Mouse (Mus musculus): ENCODE data around the gene Brd3. TPM values are rescaled to one million over a fixed set of nuclear protein-coding genes. Genes with fewer than 3 reads are reported as not detected.
A peak's percentile ranks its signal among the peaks of the same experiment; 100 is the strongest.

Brd3 gene
- total and polyA plus RNA-seq, 2 experiments = 5.8 to 14.8 TPM

DNA sequence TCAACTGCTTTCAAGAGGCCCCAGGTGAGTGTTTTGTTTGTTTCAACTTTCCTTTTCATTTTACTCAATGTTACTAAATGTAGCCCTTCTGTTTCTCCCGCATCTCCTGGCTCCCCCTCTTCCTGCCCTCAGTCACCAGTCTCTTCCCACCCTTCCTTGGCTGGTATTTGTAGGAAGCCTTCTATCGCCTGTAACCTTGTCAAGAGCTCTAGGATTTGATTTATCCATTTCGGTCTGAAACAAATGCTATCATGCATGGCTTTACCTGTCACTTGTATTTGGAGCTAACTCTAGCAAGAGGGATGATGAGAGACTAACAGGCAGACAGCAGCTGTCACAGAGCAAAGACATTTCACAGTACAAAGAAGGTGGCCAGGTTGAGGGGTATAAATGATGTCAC lies 99.3 kb downstream of the Brd3 start:
- no peaks in the 10 kb centered on the region for H3K36me3 ChIP-seq (ENCODE audit: control insufficient read depth, insufficient read depth, low read length)
- no peak for TF ChIP-seq POLR2A (IDR thresholded peaks at IDR 0.05; ENCODE audit: extremely low read depth, insufficient read depth, low read length)
- no peak for TF ChIP-seq CTCF (IDR thresholded peaks at IDR 0.05; ENCODE audit: low read depth, low read length)
- no peak overlapping the region for H3K4me3 ChIP-seq (ENCODE audit: insufficient read depth, low read depth, low read length)
- no peak overlapping the region for H3K27ac ChIP-seq (replicated peaks; ENCODE audit: insufficient read depth, low read depth, low read length)
- H3K4me1 ChIP-seq (ENCODE audit: control insufficient read depth, insufficient read depth, low read length) = peaks cover 57% of the 10 kb centered on the region
- peaks cover 66% of the 10 kb centered on the region for H3K79me2 ChIP-seq (ENCODE audit: control insufficient read depth, insufficient read depth, low read length)
- H3K9ac ChIP-seq (ENCODE audit: low read depth, low read length) = no peak overlapping the region
- no peak for DNase-seq (ENCODE audit: extremely low read depth, low read depth, low spot score)
- 67% methylated on average over 3 of the region's 3 CpGs for WGBS
- H3K27me3 ChIP-seq (ENCODE audit: control insufficient read depth, insufficient read depth, low read length) = no peaks in the 10 kb centered on the region

GRCm38 (mm10) chr2:27406928-27407327 lies 100.5 kb downstream of the Brd3 start:
- Histone ChIP-seq H3K9ac (ENCODE audit: low read depth, low read length) (no peak overlapping the region), H3K27me3 (ENCODE audit: control insufficient read depth, insufficient read depth, low read length) (no peaks in the 10 kb centered on the region), H3K4me1 (ENCODE audit: control insufficient read depth, insufficient read depth, low read length) (peaks cover 49% of the 10 kb centered on the region), H3K79me2 (ENCODE audit: control insufficient read depth, insufficient read depth, low read length) (peaks cover 69% of the 10 kb centered on the region), H3K27ac (replicated peaks; ENCODE audit: insufficient read depth, low read depth, low read length) (no peak overlapping the region), H3K4me3 (ENCODE audit: insufficient read depth, low read depth, low read length) (no peak overlapping the region), H3K36me3 (ENCODE audit: control insufficient read depth, insufficient read depth, low read length) (no peaks in the 10 kb centered on the region)
- 81% methylated on average over 5 of the region's 5 CpGs for WGBS
- no peak for TF ChIP-seq CTCF (IDR thresholded peaks at IDR 0.05; ENCODE audit: low read depth, low read length)
- no peak for DNase-seq (ENCODE audit: extremely low read depth, low read depth, low spot score)

DNA sequence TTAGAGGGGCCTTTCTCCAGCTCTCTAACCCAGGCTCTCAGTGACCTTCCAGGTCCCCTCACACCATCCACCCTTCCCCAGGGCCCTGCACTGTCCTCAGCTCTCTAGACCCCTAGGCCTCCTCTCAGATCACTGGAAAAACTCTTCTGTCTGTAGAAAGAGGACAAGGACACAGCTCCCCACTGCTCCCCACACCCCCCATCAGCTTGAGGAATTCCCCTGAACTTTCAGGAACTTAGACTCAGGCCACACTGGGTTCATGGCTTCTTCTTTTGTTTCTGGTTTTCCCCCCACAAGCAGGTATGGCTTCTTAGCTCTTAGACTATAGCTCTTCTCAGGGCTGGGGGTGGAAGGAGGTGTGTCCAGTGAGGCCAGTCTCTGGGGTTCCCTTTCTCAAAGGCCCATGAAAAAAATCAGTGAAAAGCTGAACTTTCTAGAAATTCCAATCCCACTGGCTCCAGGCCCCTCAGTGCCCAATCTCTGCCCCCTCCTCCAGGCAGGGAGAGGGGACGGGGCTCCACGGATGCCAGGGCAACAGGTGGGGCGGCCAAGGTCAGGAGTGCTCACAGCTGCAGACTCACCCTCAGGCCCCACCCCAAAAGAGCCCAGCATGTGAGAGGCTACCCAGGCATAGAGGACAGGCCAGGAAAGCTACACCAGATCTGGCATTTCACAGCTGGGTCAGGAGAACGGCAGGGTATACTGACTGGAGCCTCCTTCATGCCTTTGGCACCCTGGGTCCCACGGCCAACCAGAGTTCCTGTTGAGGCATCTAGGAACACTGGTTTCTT lies 102.2 kb downstream of the Brd3 start:
- H3K4me1 ChIP-seq (ENCODE audit: control insufficient read depth, insufficient read depth, low read length) = peaks cover 37% of the 10 kb centered on the region
- H3K9ac ChIP-seq (ENCODE audit: low read depth, low read length) = no peak overlapping the region
- 66% methylated on average over 5 of the region's 5 CpGs for WGBS

DNA sequence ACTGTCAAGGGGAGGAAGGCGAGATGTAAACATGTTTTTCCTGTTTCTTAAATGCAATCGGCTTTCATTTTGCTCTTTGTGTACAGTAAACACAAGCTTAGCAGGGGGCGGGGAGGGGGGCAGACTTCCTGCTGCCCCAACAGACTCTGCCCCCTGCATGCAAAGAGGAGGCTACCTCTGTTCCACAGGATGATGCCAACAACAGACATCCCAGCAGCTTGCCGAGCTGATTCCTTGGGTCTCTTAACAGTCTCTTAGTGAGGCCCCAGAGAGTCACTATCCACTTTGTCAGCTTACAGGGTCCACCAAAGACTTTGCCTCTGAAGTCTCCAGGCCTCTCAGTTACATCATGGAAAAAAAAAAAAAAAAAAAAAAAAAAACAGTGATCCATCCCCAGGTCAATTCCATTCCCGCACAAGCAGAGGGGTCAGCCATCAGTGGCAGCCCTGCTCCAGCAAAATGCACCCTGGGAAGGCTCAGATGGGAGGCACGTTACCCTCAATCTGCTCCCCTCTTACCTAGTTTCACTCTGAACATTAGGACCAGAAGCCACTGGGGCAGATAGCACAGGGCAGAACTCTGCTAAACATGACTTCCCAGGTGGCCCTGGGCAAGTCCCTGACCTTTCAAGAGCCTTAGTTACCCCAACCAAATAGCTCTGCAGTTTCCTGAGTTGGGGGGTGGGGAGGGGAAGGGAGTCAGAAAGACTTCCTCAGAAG lies 102.9 kb downstream of the Brd3 start:
- DNase-seq (ENCODE audit: extremely low read depth, low read depth, low spot score) = no peak
- TF ChIP-seq POLR2A (IDR thresholded peaks at IDR 0.05; ENCODE audit: extremely low read depth, insufficient read depth, low read length) = no peak
- TF ChIP-seq CTCF (IDR thresholded peaks at IDR 0.05; ENCODE audit: low read depth, low read length) = no peak
- H3K79me2 ChIP-seq (ENCODE audit: control insufficient read depth, insufficient read depth, low read length) = peaks cover 63% of the 10 kb centered on the region
- no peak overlapping the region for H3K4me3 ChIP-seq (ENCODE audit: insufficient read depth, low read depth, low read length)
- no peak overlapping the region for H3K9ac ChIP-seq (ENCODE audit: low read depth, low read length)
- peaks cover 30% of the 10 kb centered on the region for H3K4me1 ChIP-seq (ENCODE audit: control insufficient read depth, insufficient read depth, low read length)
- 37% methylated on average over 6 of the region's 6 CpGs for WGBS
- no peaks in the 10 kb centered on the region for H3K36me3 ChIP-seq (ENCODE audit: control insufficient read depth, insufficient read depth, low read length)
- peak overlapping the region; percentile 30 for H3K27ac ChIP-seq (replicated peaks; ENCODE audit: insufficient read depth, low read depth, low read length)
- H3K27me3 ChIP-seq (ENCODE audit: control insufficient read depth, insufficient read depth, low read length) = no peaks in the 10 kb centered on the region

More for the DNA sequence above, 102.2 kb downstream of the Brd3 start:
- Histone ChIP-seq H3K36me3 (ENCODE audit: control insufficient read depth, insufficient read depth, low read length) (no peaks in the 10 kb centered on the region), H3K27me3 (ENCODE audit: control insufficient read depth, insufficient read depth, low read length) (no peaks in the 10 kb centered on the region), H3K27ac (replicated peaks; ENCODE audit: insufficient read depth, low read depth, low read length) (peak overlapping the region; percentile 30), H3K79me2 (ENCODE audit: control insufficient read depth, insufficient read depth, low read length) (peaks cover 64% of the 10 kb centered on the region), H3K4me3 (ENCODE audit: insufficient read depth, low read depth, low read length) (no peak overlapping the region)
- DNase-seq (ENCODE audit: extremely low read depth, low read depth, low spot score) = no peak
- TF ChIP-seq POLR2A (IDR thresholded peaks at IDR 0.05; ENCODE audit: extremely low read depth, insufficient read depth, low read length) (no peak), CTCF (IDR thresholded peaks at IDR 0.05; ENCODE audit: low read depth, low read length) (no peak)

- peaks cover 62% of the 10 kb centered on the region for H3K79me2 ChIP-seq (ENCODE audit: control insufficient read depth, insufficient read depth, low read length)
- no peak overlapping the region for H3K9ac ChIP-seq (ENCODE audit: low read depth, low read length)
- H3K27ac ChIP-seq (replicated peaks; ENCODE audit: insufficient read depth, low read depth, low read length) = no peak overlapping the region
- no peaks in the 10 kb centered on the region for H3K36me3 ChIP-seq (ENCODE audit: control insufficient read depth, insufficient read depth, low read length)
- peaks cover 19% of the 10 kb centered on the region for H3K4me1 ChIP-seq (ENCODE audit: control insufficient read depth, insufficient read depth, low read length)
- no peak for DNase-seq (ENCODE audit: extremely low read depth, low read depth, low spot score)
- H3K27me3 ChIP-seq (ENCODE audit: control insufficient read depth, insufficient read depth, low read length) = no peaks in the 10 kb centered on the region
- no peak for TF ChIP-seq CTCF (IDR thresholded peaks at IDR 0.05; ENCODE audit: low read depth, low read length)
- TF ChIP-seq POLR2A (IDR thresholded peaks at IDR 0.05; ENCODE audit: extremely low read depth, insufficient read depth, low read length) = no peak
- no peak overlapping the region for H3K4me3 ChIP-seq (ENCODE audit: insufficient read depth, low read depth, low read length)
- 82% methylated on average over 2 of the region's 2 CpGs for WGBS
These were observed 105.9 kb downstream of the Brd3 start for GRCm38 (mm10) chr2:27401544-27401943.

GRCm38 (mm10) chr2:27400083-27400482 lies 107.4 kb downstream of the Brd3 start:
- Histone ChIP-seq H3K4me1 (ENCODE audit: control insufficient read depth, insufficient read depth, low read length) (peaks cover 9% of the 10 kb centered on the region), H3K4me3 (ENCODE audit: insufficient read depth, low read depth, low read length) (no peak overlapping the region), H3K27ac (replicated peaks; ENCODE audit: insufficient read depth, low read depth, low read length) (no peak overlapping the region), H3K9ac (ENCODE audit: low read depth, low read length) (no peak overlapping the region), H3K27me3 (ENCODE audit: control insufficient read depth, insufficient read depth, low read length) (no peaks in the 10 kb centered on the region), H3K79me2 (ENCODE audit: control insufficient read depth, insufficient read depth, low read length) (peaks cover 61% of the 10 kb centered on the region), H3K36me3 (ENCODE audit: control insufficient read depth, insufficient read depth, low read length) (no peaks in the 10 kb centered on the region)
- WGBS = 98% methylated on average over 2 of the region's 2 CpGs
- TF ChIP-seq CTCF (IDR thresholded peaks at IDR 0.05; ENCODE audit: low read depth, low read length) (no peak), POLR2A (IDR thresholded peaks at IDR 0.05; ENCODE audit: extremely low read depth, insufficient read depth, low read length) (no peak)
- DNase-seq (ENCODE audit: extremely low read depth, low read depth, low spot score) = no peak

Measured in liver, adult 2 months (tissue).